Mouse (Mus musculus) bone marrow macrophage, adult 2 months (primary cell): ENCODE data around the gene Steap2.

Source experiments
- CTCF ChIP-seq: IDR thresholded peaks from 2 replicates; pipeline ENCODE4 v1.5.1; 2012; ENCODE audit warnings: low read depth, mild to moderate bottlenecking, low read length, moderate library complexity
- POLR2A ChIP-seq: IDR thresholded peaks from 2 replicates; pipeline ENCODE4 v1.6.1; 2012; ENCODE audit warnings: mild to moderate bottlenecking, low read depth, low read length, borderline replicate concordance

- TF ChIP-seq POLR2A (no peak), CTCF (no peak)
Observed at GRCm38 (mm10) chr5:5707341-5708278, 13.2 kb upstream of the Steap2 start.
